Mouse (Mus musculus) forebrain, embryonic 15.5 days (tissue): ENCODE data around the gene Katnbl1. TPM values are rescaled to one million over a fixed set of nuclear protein-coding genes. Genes with fewer than 3 reads are reported as not detected.
"Not testable (repeated sequence)": the region's sequence is repeated elsewhere in the genome, so short reads cannot be mapped to it uniquely, and the experiment has no call there.

Experiments
- ATAC-seq: fragments of 200-750 bp; cut with Nextera tagmentation; replicated peaks from 2 replicates; pipeline ENCODE4 v1.8.0; 2017; ENCODE audit warnings: mild to moderate bottlenecking, moderate TSS enrichment, moderate library complexity
- H3K27ac ChIP-seq: fragments of 300-500 bp; sonication (generic); replicated peaks from 2 replicates; pipeline ENCODE4 v1.5.1; 2015; ENCODE audit warnings: mild to moderate bottlenecking, inconsistent platforms
- H3K27me3 ChIP-seq: fragments of 300-500 bp; sonication (generic); 2 replicates; pipeline ENCODE4 v1.6.1; 2015; ENCODE audit warnings: inconsistent platforms
- H3K36me3 ChIP-seq: fragments of 300-500 bp; sonication (generic); 2 replicates; pipeline ENCODE4 v1.6.1; 2015; ENCODE audit warnings: mild to moderate bottlenecking, inconsistent platforms
- H3K4me1 ChIP-seq: fragments of 300-500 bp; sonication (generic); 2 replicates; pipeline ENCODE4 v1.6.1; 2015; ENCODE audit warnings: inconsistent platforms
- H3K4me2 ChIP-seq: fragments of 300-500 bp; sonication (generic); replicated peaks from 2 replicates; pipeline ENCODE4 v1.6.1; 2015; ENCODE audit warnings: mild to moderate bottlenecking, inconsistent platforms
- H3K4me3 ChIP-seq: fragments of 300-500 bp; sonication (generic); 2 replicates; pipeline ENCODE4 v1.5.1; 2015; ENCODE audit warnings: mild to moderate bottlenecking, inconsistent platforms
- H3K9ac ChIP-seq: fragments of 300-500 bp; sonication (generic); replicated peaks from 2 replicates; pipeline ENCODE4 v1.6.1; 2015; ENCODE audit warnings: mild to moderate bottlenecking, inconsistent platforms
- H3K9me3 ChIP-seq: fragments of 300-500 bp; sonication (generic); 2 replicates; pipeline ENCODE4 v1.6.1; 2016; ENCODE audit warnings: inconsistent platforms
- WGBS: fragments of 180-500 bp; shearing (Covaris S2); methylation state at CpG from one replicate; pipeline ENCODE4 v1.1.7; 2015; ENCODE audit warnings: mixed read lengths; 5-methylcytosine and 5-hydroxymethylcytosine counted together
- polyA plus RNA-seq: library from polyadenylated mRNA; unstranded; fragments of >200 nt; fragmentation: Nextera tagmentation; extraction: Ambion mirVana; gene quantifications from 2 replicates; pipeline ENCODE4 v1.2.1, GENCODE M21; 2015

The Katnbl1 gene
- polyA plus RNA-seq, 1 experiment from 2014 or later: 46.7 TPM

GRCm38 (mm10) chr2:112425308-112425707 lies 46.3 kb downstream of the Katnbl1 start:
- H3K4me1 ChIP-seq: no peaks in the 10 kb centered on the region
- no peaks in the 10 kb centered on the region for H3K27me3 ChIP-seq
- H3K9ac ChIP-seq: no peak overlapping the region
- no peaks in the 10 kb centered on the region for H3K36me3 ChIP-seq
- no peak overlapping the region for H3K4me2 ChIP-seq
- WGBS: 67% methylated on average over 3 of the region's 3 CpGs
- no peaks in the 10 kb centered on the region for H3K9me3 ChIP-seq
- ATAC-seq: no peak
- H3K4me3 ChIP-seq: no peak overlapping the region
- H3K27ac ChIP-seq: no peak overlapping the region

GRCm38 (mm10) chr2:112428534-112428933 lies 49.5 kb downstream of the Katnbl1 start:
- not testable (repeated sequence) for H3K9ac ChIP-seq, H3K9me3 ChIP-seq, H3K27me3 ChIP-seq, H3K27ac ChIP-seq, ATAC-seq, H3K4me1 ChIP-seq, H3K4me3 ChIP-seq, H3K4me2 ChIP-seq, H3K36me3 ChIP-seq
- 90% methylated on average over 3 of the region's 3 CpGs for WGBS

GRCm38 (mm10) chr2:112429665-112430064 lies 50.7 kb downstream of the Katnbl1 start:
- Histone ChIP-seq H3K4me1 (no peaks in the 10 kb centered on the region), H3K36me3 (no peaks in the 10 kb centered on the region), H3K4me2 (no peak overlapping the region), H3K9ac (no peak overlapping the region), H3K9me3 (no peaks in the 10 kb centered on the region), H3K4me3 (no peak overlapping the region), H3K27me3 (no peaks in the 10 kb centered on the region), H3K27ac (no peak overlapping the region)
- WGBS: 95% methylated on average over 4 of the region's 4 CpGs
- ATAC-seq: no peak

- no peak overlapping the region for H3K9ac ChIP-seq
- H3K36me3 ChIP-seq: no peaks in the 10 kb centered on the region
- H3K27me3 ChIP-seq: no peaks in the 10 kb centered on the region
- ATAC-seq: no peak
- 85% methylated on average over 5 of the region's 5 CpGs for WGBS
- H3K9me3 ChIP-seq: no peaks in the 10 kb centered on the region
- no peak overlapping the region for H3K4me2 ChIP-seq
- H3K27ac ChIP-seq: no peak overlapping the region
- H3K4me3 ChIP-seq: no peak overlapping the region
- no peaks in the 10 kb centered on the region for H3K4me1 ChIP-seq
These were observed 51.4 kb downstream of the Katnbl1 start for GRCm38 (mm10) chr2:112430403-112430802.

DNA sequence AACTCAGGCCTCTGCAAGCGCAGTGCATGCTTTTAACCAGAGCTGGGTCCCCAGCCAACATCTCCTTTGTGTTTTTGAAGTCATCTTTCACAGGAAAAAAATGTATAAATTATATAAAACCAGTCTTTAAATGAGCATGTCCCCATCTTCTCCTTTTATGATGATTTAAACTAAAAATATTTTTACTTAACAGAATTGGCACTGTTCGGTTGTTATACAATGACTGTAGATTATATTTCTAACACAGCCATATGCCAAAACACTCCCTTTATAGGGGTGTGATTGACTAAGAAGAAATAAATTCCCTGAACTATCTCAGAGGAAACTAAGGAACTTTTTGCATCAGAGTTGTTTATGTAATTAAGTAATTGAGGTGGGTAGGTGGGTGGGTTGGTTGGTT lies 53.5 kb downstream of the Katnbl1 start:
- no peaks in the 10 kb centered on the region for H3K9me3 ChIP-seq
- H3K4me3 ChIP-seq: no peak overlapping the region
- no peaks in the 10 kb centered on the region for H3K36me3 ChIP-seq
- no peak overlapping the region for H3K9ac ChIP-seq
- H3K4me1 ChIP-seq: no peaks in the 10 kb centered on the region
- H3K27ac ChIP-seq: no peak overlapping the region
- H3K27me3 ChIP-seq: no peaks in the 10 kb centered on the region
- WGBS: 89% methylated on average over 2 of the region's 2 CpGs
- no peak overlapping the region for H3K4me2 ChIP-seq
- no peak for ATAC-seq

DNA sequence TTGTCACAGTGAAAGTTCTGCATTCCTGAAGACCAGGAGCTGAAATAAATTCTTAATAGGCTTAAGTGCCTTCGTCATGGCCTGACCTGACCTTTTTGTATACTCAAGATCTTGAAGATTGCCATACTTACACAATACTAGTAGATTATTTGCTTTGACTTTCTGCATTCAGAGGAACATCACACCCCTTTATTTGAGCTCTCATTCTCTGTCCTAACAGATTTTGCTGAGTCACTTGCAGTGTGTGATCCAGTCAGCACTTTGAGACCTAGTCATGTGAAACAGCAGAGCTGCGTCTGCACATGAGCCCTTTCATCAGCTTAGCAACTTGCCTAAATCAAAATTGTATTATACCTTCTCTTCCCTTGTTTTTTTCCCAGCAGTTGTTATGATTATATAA lies 54.3 kb downstream of the Katnbl1 start:
- ATAC-seq: no peak
- no peaks in the 10 kb centered on the region for H3K36me3 ChIP-seq
- H3K4me1 ChIP-seq: no peaks in the 10 kb centered on the region
- H3K27ac ChIP-seq: no peak overlapping the region
- H3K27me3 ChIP-seq: no peaks in the 10 kb centered on the region
- no peak overlapping the region for H3K4me3 ChIP-seq
- no peak overlapping the region for H3K9ac ChIP-seq
- WGBS: 72% methylated on average over 2 of the region's 2 CpGs
- H3K4me2 ChIP-seq: no peak overlapping the region
- no peaks in the 10 kb centered on the region for H3K9me3 ChIP-seq

- Histone ChIP-seq H3K9me3 (no peaks in the 10 kb centered on the region), H3K27me3 (no peaks in the 10 kb centered on the region), H3K4me3 (no peak overlapping the region), H3K4me2 (no peak overlapping the region), H3K27ac (no peak overlapping the region), H3K36me3 (no peaks in the 10 kb centered on the region), H3K9ac (no peak overlapping the region), H3K4me1 (no peaks in the 10 kb centered on the region)
- ATAC-seq: no peak
- WGBS: 84% methylated on average over 4 of the region's 4 CpGs
These were observed 57.3 kb downstream of the Katnbl1 start for GRCm38 (mm10) chr2:112436292-112436691.

DNA sequence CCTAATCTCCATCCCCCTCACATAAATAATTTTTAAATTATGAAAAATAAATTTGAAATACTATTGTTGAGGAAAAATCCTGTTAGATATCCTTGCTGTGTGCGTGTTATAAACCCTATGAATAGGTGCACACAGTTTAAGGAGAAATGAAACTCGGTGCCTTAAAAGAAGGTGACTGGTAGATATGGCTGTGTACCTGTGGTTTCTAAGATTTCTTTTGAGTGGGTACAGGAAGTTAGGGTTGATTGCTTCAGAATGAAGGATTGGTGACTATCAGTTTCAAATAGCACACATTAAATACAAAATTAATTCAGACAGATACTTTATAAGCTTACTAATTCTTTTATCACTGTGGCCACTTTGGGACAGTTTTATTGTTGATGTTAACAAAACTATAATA lies 58.6 kb downstream of the Katnbl1 start:
- no peak for ATAC-seq
- H3K36me3 ChIP-seq: no peaks in the 10 kb centered on the region
- H3K4me1 ChIP-seq: no peaks in the 10 kb centered on the region
- no peaks in the 10 kb centered on the region for H3K27me3 ChIP-seq
- H3K9ac ChIP-seq: no peak overlapping the region
- H3K27ac ChIP-seq: no peak overlapping the region
- WGBS: 91% methylated on average over 2 of the region's 2 CpGs
- H3K9me3 ChIP-seq: no peaks in the 10 kb centered on the region
- no peak overlapping the region for H3K4me2 ChIP-seq
- no peak overlapping the region for H3K4me3 ChIP-seq

GRCm38 (mm10) chr2:112443491-112443890 lies 64.5 kb downstream of the Katnbl1 start:
- H3K36me3 ChIP-seq: no peaks in the 10 kb centered on the region
- H3K9ac ChIP-seq: no peak overlapping the region
- no peaks in the 10 kb centered on the region for H3K9me3 ChIP-seq
- H3K4me3 ChIP-seq: no peak overlapping the region
- no peak overlapping the region for H3K27ac ChIP-seq
- no peak for ATAC-seq
- no peaks in the 10 kb centered on the region for H3K27me3 ChIP-seq
- 74% methylated on average over 2 of the region's 2 CpGs for WGBS
- no peaks in the 10 kb centered on the region for H3K4me1 ChIP-seq
- no peak overlapping the region for H3K4me2 ChIP-seq

- H3K27ac ChIP-seq: no peak overlapping the region
- ATAC-seq: no peak
- H3K36me3 ChIP-seq: no peaks in the 10 kb centered on the region
- no peak overlapping the region for H3K4me2 ChIP-seq
- no peak overlapping the region for H3K4me3 ChIP-seq
- no peaks in the 10 kb centered on the region for H3K9me3 ChIP-seq
- H3K9ac ChIP-seq: no peak overlapping the region
- no peaks in the 10 kb centered on the region for H3K4me1 ChIP-seq
- H3K27me3 ChIP-seq: no peaks in the 10 kb centered on the region
These were observed 66.5 kb downstream of the Katnbl1 start for GRCm38 (mm10) chr2:112445511-112445910.

GRCm38 (mm10) chr2:112448046-112448445 lies 69.0 kb downstream of the Katnbl1 start:
- 77% methylated on average over 4 of the region's 4 CpGs for WGBS
- not testable (repeated sequence) for H3K9me3 ChIP-seq, ATAC-seq, H3K4me1 ChIP-seq, H3K27ac ChIP-seq, H3K27me3 ChIP-seq, H3K9ac ChIP-seq, H3K4me2 ChIP-seq, H3K4me3 ChIP-seq, H3K36me3 ChIP-seq

- H3K36me3 ChIP-seq: no peaks in the 10 kb centered on the region
- no peak overlapping the region for H3K4me3 ChIP-seq
- H3K9me3 ChIP-seq: no peaks in the 10 kb centered on the region
- no peak overlapping the region for H3K4me2 ChIP-seq
- H3K4me1 ChIP-seq: no peaks in the 10 kb centered on the region
- no peak for ATAC-seq
- H3K27me3 ChIP-seq: no peaks in the 10 kb centered on the region
- no peak overlapping the region for H3K9ac ChIP-seq
- no peak overlapping the region for H3K27ac ChIP-seq
These were observed 69.6 kb downstream of the Katnbl1 start for GRCm38 (mm10) chr2:112448510-112449059.

GRCm38 (mm10) chr2:112449597-112450296 lies 70.7 kb downstream of the Katnbl1 start:
- H3K27ac ChIP-seq: no peak overlapping the region
- no peak overlapping the region for H3K9ac ChIP-seq
- H3K27me3 ChIP-seq: no peaks in the 10 kb centered on the region
- no peak for ATAC-seq
- H3K9me3 ChIP-seq: no peaks in the 10 kb centered on the region
- WGBS: 34% methylated on average over 4 of the region's 4 CpGs
- H3K4me3 ChIP-seq: no peak overlapping the region
- H3K36me3 ChIP-seq: no peaks in the 10 kb centered on the region
- peaks cover 5% of the 10 kb centered on the region; the same call in 1 of the 2 replicates for H3K4me1 ChIP-seq
- no peak overlapping the region for H3K4me2 ChIP-seq
